Mouse (Mus musculus): ENCODE measurements around the gene Dars. TPM values are rescaled to one million over a fixed set of nuclear protein-coding genes. Genes with fewer than 3 reads are reported as not detected.

The Dars gene
- total RNA-seq, 1 experiment from 2014 or later = 105 TPM

DNA sequence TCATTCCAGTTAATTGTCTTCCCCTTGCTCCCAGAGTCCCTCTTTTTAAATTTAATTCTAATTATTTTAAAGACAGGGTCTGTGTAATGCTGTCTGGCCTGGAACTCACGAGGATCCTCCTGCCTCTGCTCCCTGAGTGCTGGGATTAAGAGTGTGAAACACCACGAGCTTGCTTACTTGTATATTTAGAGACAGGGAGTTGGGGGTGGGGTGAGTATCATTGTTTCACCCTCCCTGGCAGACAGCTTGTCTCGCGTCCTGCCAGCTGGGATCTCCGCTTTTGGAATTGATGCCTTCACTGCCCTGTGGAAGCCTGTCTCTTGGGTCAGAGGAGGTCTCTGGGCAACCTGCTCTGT is 343 bp upstream of the Dars start:
- DNase-seq = no peak

DNA sequence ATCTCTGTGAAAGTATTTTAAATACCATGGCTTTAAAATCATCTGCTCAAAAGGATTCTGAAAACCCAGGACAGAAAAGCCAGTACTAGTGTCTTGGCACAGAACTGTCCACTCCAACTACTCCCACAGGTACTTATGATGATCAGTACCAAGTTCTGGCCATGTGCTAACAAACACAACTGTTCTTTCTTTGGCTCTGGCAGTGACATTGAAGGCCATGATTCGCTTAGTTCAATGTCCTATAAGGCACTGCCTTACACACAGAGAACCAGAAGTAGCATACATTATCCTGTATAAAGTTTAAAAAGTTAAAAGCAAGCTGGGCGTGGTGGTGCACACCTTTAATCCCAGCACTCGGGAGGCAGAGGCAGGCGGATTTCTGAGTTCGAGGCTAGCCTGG is 6.0 kb downstream of the Dars start:
- no peak for DNase-seq

DNA sequence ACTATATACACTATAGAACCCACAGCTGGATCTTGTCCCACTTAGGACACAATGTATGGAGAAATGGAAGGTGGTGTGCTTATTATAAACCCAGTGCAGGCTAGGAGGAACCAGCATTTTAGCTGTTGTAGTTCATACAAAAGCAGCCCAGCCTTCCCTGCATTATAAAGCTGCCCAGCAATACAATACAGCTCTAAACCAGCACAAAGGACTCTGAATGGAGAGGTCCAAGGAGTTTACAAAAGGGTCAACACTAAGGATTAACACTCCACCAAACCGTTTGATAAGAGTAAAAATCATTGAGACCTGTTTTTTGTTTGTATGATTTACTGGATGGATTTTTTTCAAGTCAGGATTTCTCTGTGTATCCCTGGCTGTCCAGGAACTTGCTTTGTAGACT is 10.3 kb downstream of the Dars start:
- DNase-seq = no peak

DNA sequence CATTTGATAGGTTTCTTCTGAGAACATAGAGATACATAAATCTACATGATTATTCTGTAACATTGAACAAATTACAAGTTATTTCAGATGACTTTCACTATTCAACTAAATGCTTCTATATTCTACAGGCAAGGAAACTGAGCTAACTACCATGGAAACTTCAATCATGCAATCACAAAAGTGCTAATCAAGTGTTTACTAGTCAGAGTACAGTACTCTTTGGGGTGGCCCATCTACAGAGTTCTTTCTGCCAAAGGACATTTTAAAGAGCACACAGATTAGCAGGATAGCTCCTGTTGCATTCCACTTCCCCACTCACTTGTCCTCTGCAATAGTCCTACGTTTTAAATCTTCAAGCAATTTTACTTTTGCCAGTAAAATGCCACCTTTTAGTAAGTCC is 11.5 kb downstream of the Dars start:
- DNase-seq = no peak

GRCm38 (mm10) chr1:128405041-128405481 is 12.1 kb downstream of the Dars start:
- no peak for DNase-seq

DNA sequence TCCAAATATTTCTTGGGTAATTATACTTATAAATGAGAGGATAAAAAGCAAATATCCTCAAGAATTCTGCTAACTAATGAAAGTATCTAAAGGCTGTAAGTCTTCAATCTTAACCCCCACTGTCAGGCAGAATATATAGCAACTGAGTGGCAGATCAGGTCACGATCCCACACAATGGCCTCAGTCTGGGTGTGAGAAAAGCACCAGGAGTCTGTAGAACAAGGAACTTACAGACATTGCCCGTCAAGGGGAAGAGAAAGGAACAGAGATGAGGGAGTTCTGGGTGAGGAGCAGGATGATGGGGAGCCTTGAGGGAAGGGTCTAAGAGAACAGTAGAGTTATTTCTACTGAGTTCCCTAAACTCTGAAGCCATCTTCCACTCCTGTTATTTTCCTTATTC is 16.2 kb downstream of the Dars start:
- DNase-seq = no peak

GRCm38 (mm10) chr1:128399941-128400915 is 16.9 kb downstream of the Dars start:
- no peak for DNase-seq

GRCm38 (mm10) chr1:128398738-128399445 is 18.3 kb downstream of the Dars start:
- peak; percentile 12 for DNase-seq

DNA sequence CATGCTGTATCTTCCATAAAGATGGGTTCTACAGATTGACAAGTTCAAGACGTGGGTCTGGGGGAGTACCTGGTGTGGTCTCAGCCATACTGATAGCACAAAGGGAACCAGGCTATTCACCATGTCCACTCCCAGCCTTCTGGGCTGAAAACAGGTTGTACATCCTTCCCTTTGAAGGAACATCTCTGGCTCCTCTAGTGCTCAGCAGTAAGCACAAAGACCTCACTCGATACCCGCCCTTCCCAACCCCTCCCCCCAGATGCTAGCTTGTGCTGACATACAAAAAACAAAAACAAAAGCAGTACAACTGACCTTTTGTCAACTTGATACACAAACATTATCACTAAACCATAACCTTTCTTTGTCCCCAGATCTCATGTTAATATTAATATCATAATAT is 22.5 kb downstream of the Dars start:
- DNase-seq = no peak

GRCm38 (mm10) chr1:128392382-128392781 is 24.8 kb downstream of the Dars start:
- DNase-seq = no peak

- no peak for DNase-seq
Observed at GRCm38 (mm10) chr1:128386487-128386886, 30.7 kb downstream of the Dars start.

DNA sequence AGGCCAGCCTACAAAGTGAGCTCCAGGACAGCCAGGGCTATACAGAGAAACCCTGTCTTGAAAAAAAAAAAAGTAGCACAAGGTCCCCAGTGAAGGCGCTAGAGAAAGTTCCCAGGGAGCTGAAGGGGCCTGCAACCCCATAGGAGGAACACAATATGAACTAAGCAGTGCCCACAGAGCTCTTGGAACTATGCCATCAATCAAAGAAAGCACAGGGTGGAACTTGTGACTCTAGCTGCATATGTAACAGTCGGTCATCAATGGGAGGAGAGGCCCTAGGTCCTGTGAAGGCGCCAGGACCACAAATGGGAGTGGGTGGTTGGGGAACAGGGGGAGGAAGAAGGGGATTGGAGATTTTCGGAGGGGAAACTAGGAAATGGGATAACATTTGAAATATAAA is 40.3 kb downstream of the Dars start:
- DNase-seq = no peak

DNA sequence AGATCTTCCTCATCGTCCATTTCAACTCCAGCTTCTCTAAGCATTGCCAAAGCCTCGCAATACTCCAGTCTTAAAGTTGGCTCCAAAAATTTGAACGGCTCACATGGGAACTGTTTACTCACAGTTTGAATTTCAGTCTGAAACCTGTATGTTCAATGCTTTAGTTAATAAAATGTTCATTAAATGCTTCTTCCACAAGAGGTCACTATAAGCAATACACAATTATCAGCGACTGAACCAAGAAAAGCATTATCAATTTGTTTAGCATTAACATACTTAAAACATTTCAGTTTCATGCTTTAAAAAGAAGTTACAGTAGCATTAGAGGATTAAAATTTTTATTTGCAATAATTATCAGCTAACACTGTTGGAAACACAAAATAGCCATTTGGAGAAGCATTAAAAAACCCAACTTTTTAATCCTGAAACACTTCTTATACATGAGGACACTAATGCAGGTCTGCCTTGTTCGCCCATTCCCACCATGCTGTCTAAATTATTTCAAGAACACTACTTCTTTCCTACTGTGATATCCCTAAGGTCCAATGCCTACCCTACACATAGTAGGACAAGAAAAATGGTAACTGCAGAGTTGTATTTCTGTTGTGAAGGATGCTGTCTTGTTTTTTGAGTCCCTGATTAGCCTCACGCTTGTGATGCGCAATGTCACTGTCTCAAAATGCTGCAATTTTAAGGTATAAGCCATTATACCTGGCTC is 44.9 kb downstream of the Dars start:
- DNase-seq = no peak

DNA sequence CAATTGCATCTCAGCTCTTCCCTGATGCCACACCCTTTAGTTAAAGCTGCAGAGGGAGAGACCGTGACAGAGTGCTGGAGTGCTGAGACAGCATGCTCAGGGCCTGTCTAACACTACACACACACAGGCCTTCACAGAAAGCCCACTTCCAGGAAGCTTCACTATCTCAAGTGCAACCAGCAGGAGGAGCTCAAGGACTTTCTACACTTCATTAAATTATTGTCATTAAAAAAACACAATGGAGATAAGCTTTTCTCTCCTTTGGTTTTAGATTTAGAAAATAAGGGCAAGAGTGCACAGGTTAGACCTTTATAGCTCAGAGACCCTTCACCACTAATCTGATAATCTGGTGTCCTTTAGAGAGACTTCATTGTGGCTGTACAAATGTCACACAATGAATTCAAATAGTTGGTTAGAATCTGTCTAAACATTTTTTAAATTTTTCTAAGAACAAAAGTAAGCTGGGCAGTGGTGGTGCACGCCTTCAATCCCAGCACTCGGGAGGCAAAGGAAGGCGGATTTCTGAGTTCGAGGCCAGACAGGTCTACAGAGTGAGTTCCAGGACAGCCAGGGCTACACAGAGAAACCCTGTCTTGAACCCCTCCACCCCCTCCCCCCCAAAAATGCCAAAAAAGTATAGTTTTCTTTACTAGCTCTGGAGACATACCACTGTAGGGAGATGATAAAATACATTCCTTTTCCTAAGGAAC is 48.3 kb downstream of the Dars start:
- peak; percentile 12 for DNase-seq

- DNase-seq = no peak
Observed at GRCm38 (mm10) chr1:128360601-128361000, 56.6 kb downstream of the Dars start.

DNA sequence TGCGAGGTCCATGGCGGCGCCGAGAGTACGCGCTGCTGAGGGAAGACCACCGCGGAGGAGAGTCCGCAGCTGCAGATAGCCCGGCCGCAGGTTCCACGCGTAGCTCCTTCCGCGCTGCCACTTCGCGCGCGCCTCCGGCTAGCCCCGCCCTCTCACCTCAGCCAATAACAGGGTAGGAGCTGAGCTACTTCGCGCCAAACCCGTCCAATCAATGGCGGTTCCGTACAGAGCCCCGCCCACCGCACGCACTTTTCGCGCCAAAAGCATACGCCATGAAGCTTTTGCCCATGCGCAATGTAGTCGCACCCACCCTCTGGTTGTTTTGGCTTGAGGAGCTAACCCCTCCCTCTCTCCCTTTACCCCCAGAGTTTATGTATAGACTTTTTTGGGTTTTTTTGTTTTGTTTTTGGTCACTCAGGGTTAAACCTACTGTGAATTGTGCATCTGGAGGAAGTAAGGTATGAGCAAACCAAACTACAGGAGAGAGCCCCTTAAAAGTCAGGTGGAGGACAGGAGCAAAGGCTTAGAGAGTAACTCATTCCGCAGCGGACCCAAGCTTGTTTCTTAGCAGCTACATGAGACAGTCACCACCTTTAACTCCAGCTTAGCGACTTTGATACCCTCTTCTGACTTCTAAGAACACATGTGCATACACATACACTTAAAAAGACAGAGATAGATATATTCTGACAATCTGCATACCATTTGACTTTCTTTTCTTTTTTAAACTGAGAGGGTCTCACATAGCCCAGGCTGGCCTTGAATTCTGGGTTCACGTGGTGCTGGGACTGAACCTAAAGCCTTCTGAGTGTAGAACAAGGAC is 57.4 kb downstream of the Dars start, which contains the start of gene Mcm6:
TSS of gene Mcm6 (minus strand) at position 111 of the 823 bp plus-strand sequence.
- DNase-seq = peak; percentile 93

GRCm38 (mm10) chr1:128358916-128359553 is 58.1 kb downstream of the Dars start:
- DNase-seq = no peak

DNA sequence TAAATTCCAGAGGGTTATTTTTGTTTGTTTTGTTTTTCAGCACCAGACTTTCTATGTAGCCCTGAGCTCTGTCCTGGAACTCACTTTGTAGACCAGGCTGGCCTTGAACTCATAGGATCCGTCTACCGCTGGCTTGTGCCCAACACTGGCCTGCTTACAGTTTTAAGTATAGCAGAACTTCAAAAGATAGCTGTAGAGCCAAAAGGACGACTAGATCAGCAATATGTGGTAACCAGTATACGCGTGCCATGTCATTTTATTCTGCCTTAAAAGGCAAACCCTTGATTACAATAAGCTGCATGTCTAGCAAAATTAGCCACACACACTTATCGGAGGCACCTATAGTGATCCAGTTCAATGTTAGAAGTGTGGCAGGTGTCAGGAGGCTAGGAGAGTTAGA is 58.9 kb downstream of the Dars start:
- DNase-seq = peak; percentile 52

GRCm38 (mm10) chr1:128357452-128357851 is 59.7 kb downstream of the Dars start:
- DNase-seq = no peak

DNA sequence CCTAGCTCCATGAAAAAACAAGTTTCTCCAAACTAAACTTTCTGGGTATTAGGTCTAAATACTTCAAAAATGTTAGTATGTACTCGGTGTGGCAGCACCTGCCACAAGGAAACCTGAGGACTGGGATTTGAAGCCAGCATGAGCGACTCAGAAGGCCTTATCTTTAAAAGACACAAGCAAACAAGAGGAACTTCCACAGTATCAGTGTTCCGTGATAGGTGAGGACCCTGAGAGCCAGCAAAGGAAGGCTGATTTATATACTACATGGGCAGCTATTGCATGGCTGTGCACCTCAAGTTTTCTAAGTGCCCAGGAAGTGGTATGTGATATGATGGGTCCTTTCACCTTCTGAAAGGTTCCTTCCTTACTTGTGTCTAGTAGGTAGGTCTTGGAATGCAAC is 64.1 kb downstream of the Dars start:
- no peak for DNase-seq

DNA sequence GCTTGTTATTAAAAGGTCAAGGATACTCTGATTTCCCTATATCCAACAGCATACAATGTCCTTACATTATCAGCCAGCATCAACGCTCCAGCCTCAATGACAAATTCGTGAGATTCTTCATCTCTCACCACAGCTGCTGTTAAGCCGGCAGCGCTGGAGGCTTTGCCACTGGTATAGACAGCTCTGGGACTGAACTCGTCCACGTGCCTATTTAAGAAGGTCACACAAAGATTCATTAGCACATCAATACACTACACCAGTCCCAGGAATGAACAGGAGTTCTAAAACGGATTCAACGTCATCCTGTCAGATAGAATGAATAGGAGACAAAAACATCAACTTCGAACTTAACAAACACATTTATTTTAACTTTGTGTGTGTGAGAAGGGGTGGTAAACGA is 72.9 kb downstream of the Dars start:
- DNase-seq = no peak

All from adrenal gland, postnatal 25 days (tissue).